Mouse (Mus musculus) thymus, postnatal 25 days (tissue): ENCODE results near the gene Cep152.

Experiments
- DNase-seq: peaks from one replicate; pipeline ENCODE4 v3.0.0; 2022

Gene Cep152

GRCm38 (mm10) chr2:125548806-125549578, 75.9 kb downstream of the Cep152 start:
- no peak for DNase-seq

DNA sequence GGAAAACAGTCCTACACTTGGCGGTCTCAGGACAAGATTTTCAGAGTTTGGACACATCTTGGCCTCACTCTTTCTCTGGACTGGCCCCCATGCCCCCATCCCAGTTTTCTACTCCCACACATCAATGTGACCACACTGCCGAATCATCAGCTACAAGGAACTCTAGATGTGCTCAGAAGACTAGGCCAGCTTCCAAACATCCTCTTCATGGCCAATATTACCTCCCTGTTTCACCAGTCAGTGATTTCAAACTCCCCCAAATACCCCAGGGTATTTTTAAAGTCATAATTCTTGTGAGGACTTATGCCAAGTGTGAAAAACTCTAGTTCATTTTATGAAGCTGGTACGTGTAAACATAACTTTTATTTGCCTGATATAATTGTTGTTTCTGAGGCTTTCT, 79.9 kb downstream of the Cep152 start:
- DNase-seq = no peak

- DNase-seq = no peak
Measured at GRCm38 (mm10) chr2:125543646-125544045, 81.3 kb downstream of the Cep152 start.

- DNase-seq = no peak
Measured at GRCm38 (mm10) chr2:125541451-125541850, 83.5 kb downstream of the Cep152 start.

DNA sequence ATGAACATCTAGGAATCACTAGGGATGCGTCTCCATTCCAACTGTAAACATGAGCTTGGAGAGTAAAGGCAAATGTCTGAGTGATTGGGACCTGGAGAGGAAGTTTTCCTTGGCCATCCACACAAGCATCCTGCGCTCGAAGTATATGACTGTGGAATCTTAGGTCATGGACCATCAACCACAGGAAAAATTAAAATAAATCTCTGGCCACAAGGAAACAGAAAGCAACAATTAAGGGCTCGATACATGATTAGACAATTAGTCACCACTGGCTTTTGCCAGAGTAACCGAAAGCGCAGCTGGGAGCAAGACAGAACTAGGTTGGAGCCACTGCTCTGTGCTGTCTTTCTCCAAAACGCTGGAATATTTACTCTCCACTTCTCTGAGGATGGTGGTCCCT, 84.3 kb downstream of the Cep152 start:
- no peak for DNase-seq

DNA sequence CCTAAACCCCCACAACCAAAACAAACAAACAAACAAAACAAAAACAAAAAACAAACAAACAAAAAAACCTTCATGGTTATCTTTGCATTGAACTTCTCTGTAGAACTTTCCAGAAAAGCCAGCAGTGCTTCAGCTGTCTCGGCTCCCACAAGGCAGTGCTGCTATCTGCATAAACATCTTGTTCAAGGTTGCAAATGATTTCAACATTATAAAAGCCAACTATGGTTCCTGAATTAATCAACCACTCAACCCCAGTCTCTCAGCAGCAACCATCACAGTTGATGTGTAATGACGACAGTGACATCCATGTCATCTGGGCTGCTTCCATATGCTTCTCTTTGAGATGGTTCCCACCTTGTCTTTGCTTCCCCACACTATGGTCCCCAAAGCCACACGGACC, 85.3 kb downstream of the Cep152 start:
- DNase-seq = no peak

- DNase-seq = no peak
Measured at GRCm38 (mm10) chr2:125530665-125531064, 94.2 kb downstream of the Cep152 start.

DNA sequence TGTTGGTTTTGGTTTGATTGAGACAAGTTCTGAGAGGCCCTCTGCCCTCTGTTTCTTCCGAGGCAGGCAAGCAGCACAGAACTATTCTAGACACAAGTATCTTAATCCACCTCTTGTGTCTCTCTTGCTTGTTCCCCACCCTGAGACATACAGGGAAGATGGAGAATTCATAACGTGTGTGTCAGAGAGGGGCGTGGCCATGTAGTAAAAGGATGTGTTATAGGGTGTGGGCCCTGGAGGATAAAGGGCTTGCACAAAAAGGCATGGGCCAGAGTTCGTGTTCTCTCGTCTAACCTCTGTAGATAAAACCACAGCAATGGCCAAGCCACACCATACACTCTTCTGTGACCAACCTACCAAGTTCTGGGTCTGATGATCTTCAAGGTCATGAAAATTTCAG, 98.3 kb downstream of the Cep152 start:
- no peak for DNase-seq

- DNase-seq = no peak
Measured at GRCm38 (mm10) chr2:125525484-125525883, 99.4 kb downstream of the Cep152 start.

GRCm38 (mm10) chr2:125516594-125516993, 108.3 kb downstream of the Cep152 start:
- no peak for DNase-seq

- DNase-seq = no peak
Measured at GRCm38 (mm10) chr2:125515291-125516057, 109.4 kb downstream of the Cep152 start.

DNA sequence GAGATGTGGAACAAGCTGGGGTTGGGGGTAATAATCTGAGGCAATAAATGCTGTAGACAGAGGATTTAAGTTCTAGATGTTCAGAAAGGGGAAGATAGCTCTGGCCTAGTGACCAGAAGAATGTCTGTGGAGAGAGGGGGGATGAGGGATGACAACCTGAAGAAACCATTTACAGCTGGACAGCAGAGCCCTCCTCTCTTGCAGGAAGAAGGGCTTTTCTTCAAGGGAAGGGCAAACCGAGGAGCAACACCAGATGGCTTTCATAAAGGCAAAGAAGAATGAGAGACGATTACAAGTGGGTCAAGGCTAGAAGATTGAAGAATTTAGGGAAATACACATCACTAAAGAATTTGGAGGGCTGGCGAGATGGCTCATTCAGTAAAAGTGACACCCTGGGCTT, 110.5 kb downstream of the Cep152 start:
- DNase-seq = no peak
